ENCODE assay signal across 10 mouse cellular contexts in genomic region chr4:43724764-43725163, GRCm38 (mm10). TPM values are rescaled to one million over a fixed set of nuclear protein-coding genes. Genes with fewer than 3 reads are reported as not detected.
DNase-seq lines count a peak whose midpoint lies in the region; ATAC-seq lines count a peak whose summit lies in the region.
"Had no signal": no experiment of that assay in that cellular context is flagged by ENCODE, and none has a peak within 500 bp of the region (broad histone marks: within the 10 kb centered on the region; RNA-seq: fewer than 3 reads in every experiment).

No protein-coding gene starts in this region.

- ATAC-seq in forebrain, embryonic 14.5 days: no peak
- ATAC-seq in forebrain, embryonic 15.5 days (replicated peaks): no peak
- no peak for ATAC-seq in midbrain, embryonic 11.5 days (ENCODE audit: low FRiP score)
- ATAC-seq in forebrain, embryonic 13.5 days: no peak

- H3K4me2 ChIP-seq in forebrain, embryonic 14.5 days (ENCODE audit: low read length): no peak overlapping the region
- no peak overlapping the region for H3K4me2 ChIP-seq in forebrain, embryonic 15.5 days (replicated peaks)
- no peak overlapping the region for H3K4me2 ChIP-seq in midbrain, embryonic 11.5 days
- no peak overlapping the region for H3K4me2 ChIP-seq in forebrain, embryonic 13.5 days
- H3K4me2 ChIP-seq: hindbrain, embryonic 15.5 days had no signal

- no peak overlapping the region for H3K27ac ChIP-seq in forebrain, embryonic 14.5 days (ENCODE audit: low read depth, low read length)
- no peak overlapping the region for H3K27ac ChIP-seq in forebrain, embryonic 15.5 days (replicated peaks)
- H3K27ac ChIP-seq in midbrain, embryonic 11.5 days (ENCODE audit: low read depth, low read length): no peak overlapping the region
- no peak overlapping the region for H3K27ac ChIP-seq in midbrain, embryonic 10.5 days (replicated peaks)
- H3K27ac ChIP-seq in forebrain, embryonic 13.5 days: no peak overlapping the region
- H3K27ac ChIP-seq: hindbrain, embryonic 15.5 days had no signal

- H3K36me3 ChIP-seq in forebrain, embryonic 14.5 days (ENCODE audit: control insufficient read depth, insufficient read depth, low read length): no peaks in the 10 kb centered on the region
- H3K36me3 ChIP-seq in forebrain, embryonic 15.5 days: no peaks in the 10 kb centered on the region
- H3K36me3 ChIP-seq in midbrain, embryonic 11.5 days (ENCODE audit: control insufficient read depth, insufficient read depth, low read length): no peaks in the 10 kb centered on the region
- no peaks in the 10 kb centered on the region for H3K36me3 ChIP-seq in midbrain, embryonic 10.5 days
- H3K36me3 ChIP-seq in forebrain, embryonic 13.5 days (ENCODE audit: poor library complexity, severe bottlenecking): no peaks in the 10 kb centered on the region
- H3K36me3 ChIP-seq: hindbrain, embryonic 15.5 days had no signal

- DNase-seq in forebrain, embryonic 14.5 days (ENCODE audit: low spot score): peak; percentile 51
- DNase-seq in midbrain, embryonic 11.5 days (ENCODE audit: low spot score, missing footprints): peak; percentile 90
- DNase-seq in midbrain, embryonic 10.5 days (ENCODE audit: low spot score): no peak
- DNase-seq in brain, adult 2 months (ENCODE audit: low read depth, low spot score): peak; percentile 38
- peak; percentile 71 to 75 for DNase-seq in kidney, postnatal 4 days
- DNase-seq in ovary, postnatal 36 days (ENCODE audit: low spot score): no peak

- H3K4me3 ChIP-seq in forebrain, embryonic 14.5 days (ENCODE audit: low read depth, low read length): no peak overlapping the region
- H3K4me3 ChIP-seq in forebrain, embryonic 15.5 days: no peak overlapping the region
- no peak overlapping the region for H3K4me3 ChIP-seq in midbrain, embryonic 11.5 days (ENCODE audit: low read depth, low read length)
- H3K4me3 ChIP-seq in midbrain, embryonic 10.5 days: no peak overlapping the region
- no peak overlapping the region for H3K4me3 ChIP-seq in forebrain, embryonic 13.5 days
- H3K4me3 ChIP-seq: hindbrain, embryonic 15.5 days; myocyte had no signal

- no peaks in the 10 kb centered on the region for H3K9me3 ChIP-seq in forebrain, embryonic 14.5 days (replicated peaks; ENCODE audit: control insufficient read depth, low read length)
- no peaks in the 10 kb centered on the region for H3K9me3 ChIP-seq in forebrain, embryonic 15.5 days
- H3K9me3 ChIP-seq in midbrain, embryonic 11.5 days (ENCODE audit: control insufficient read depth, low read length): no peaks in the 10 kb centered on the region
- H3K9me3 ChIP-seq in midbrain, embryonic 10.5 days (replicated peaks): no peaks in the 10 kb centered on the region
- H3K9me3 ChIP-seq in forebrain, embryonic 13.5 days (replicated peaks): no peaks in the 10 kb centered on the region
- H3K9me3 ChIP-seq: hindbrain, embryonic 15.5 days had no signal

- H3K4me1 ChIP-seq in forebrain, embryonic 14.5 days (ENCODE audit: control insufficient read depth, insufficient read depth, low read length): peaks cover 3% of the 10 kb centered on the region; the same call in 1 of the 2 replicates
- peaks cover 10% of the 10 kb centered on the region; the same call in 1 of the 2 replicates for H3K4me1 ChIP-seq in forebrain, embryonic 15.5 days
- no peaks in the 10 kb centered on the region for H3K4me1 ChIP-seq in midbrain, embryonic 11.5 days (ENCODE audit: control insufficient read depth, insufficient read depth, low read length)
- no peaks in the 10 kb centered on the region for H3K4me1 ChIP-seq in midbrain, embryonic 10.5 days
- H3K4me1 ChIP-seq in forebrain, embryonic 13.5 days: peaks cover 8% of the 10 kb centered on the region; the same call in 1 of the 2 replicates
- H3K4me1 ChIP-seq: hindbrain, embryonic 15.5 days had no signal

- WGBS in forebrain, embryonic 14.5 days: 37% methylated on average over 1 of the region's 1 CpGs
- WGBS in forebrain, embryonic 15.5 days: 46% methylated on average over 1 of the region's 1 CpGs
- 30% methylated on average over 1 of the region's 1 CpGs for WGBS in midbrain, embryonic 11.5 days
- WGBS in midbrain, embryonic 10.5 days: 32% methylated on average over 1 of the region's 1 CpGs
- WGBS in forebrain, embryonic 13.5 days: 47% methylated on average over 1 of the region's 1 CpGs

- H3K9ac ChIP-seq in forebrain, embryonic 14.5 days (ENCODE audit: low read length): no peak overlapping the region
- H3K9ac ChIP-seq in forebrain, embryonic 15.5 days (replicated peaks): no peak overlapping the region
- H3K9ac ChIP-seq in midbrain, embryonic 11.5 days (ENCODE audit: low read length): no peak overlapping the region
- no peak overlapping the region for H3K9ac ChIP-seq in forebrain, embryonic 13.5 days
- H3K9ac ChIP-seq: hindbrain, embryonic 15.5 days had no signal

- H3K27me3 ChIP-seq in forebrain, embryonic 14.5 days (replicated peaks; ENCODE audit: control insufficient read depth, insufficient read depth, low read length): no peaks in the 10 kb centered on the region
- H3K27me3 ChIP-seq in forebrain, embryonic 15.5 days: no peaks in the 10 kb centered on the region
- no peaks in the 10 kb centered on the region for H3K27me3 ChIP-seq in midbrain, embryonic 11.5 days (ENCODE audit: control insufficient read depth, insufficient read depth, low read length)
- H3K27me3 ChIP-seq in midbrain, embryonic 10.5 days (ENCODE audit: low read depth, poor library complexity, severe bottlenecking): no peaks in the 10 kb centered on the region
- H3K27me3 ChIP-seq in forebrain, embryonic 13.5 days: no peaks in the 10 kb centered on the region
- H3K27me3 ChIP-seq: hindbrain, embryonic 15.5 days had no signal

RNA-seq across cellular contexts. Expression of gene Hrct1, which starts 2.2 kb away (rescaled TPM):
- 0.36 and 0.45 TPM in 2 replicates for polyA plus RNA-seq in forebrain, embryonic 14.5 days (2014; fragmentation: Nextera tagmentation; extraction: Ambion mirVana)
- 0.19 and 0.42 TPM in 2 replicates for polyA plus RNA-seq in forebrain, embryonic 15.5 days (2015; fragmentation: Nextera tagmentation; extraction: Ambion mirVana)
- polyA plus RNA-seq in midbrain, embryonic 11.5 days (2014; fragmentation: Nextera tagmentation; extraction: Ambion mirVana): 0.11 and 0.25 TPM in 2 replicates
- polyA plus RNA-seq in midbrain, embryonic 10.5 days (2016; fragmentation: Nextera tagmentation; extraction: Ambion mirVana): 0.21 TPM in 1 of 2 replicates, not detected in the other
- 0.30 and 0.48 TPM in 2 replicates for polyA plus RNA-seq in forebrain, embryonic 13.5 days (2015; fragmentation: Nextera tagmentation; extraction: Ambion mirVana)

RNA-seq across cellular contexts. Expression of gene Spaar, which starts 5.1 kb away (rescaled TPM):
- 0.06 TPM in 1 of 2 replicates, not detected in the other for polyA plus RNA-seq in forebrain, embryonic 14.5 days (2014; fragmentation: Nextera tagmentation; extraction: Ambion mirVana)
- 0.08 TPM in 1 of 2 replicates, not detected in the other for polyA plus RNA-seq in forebrain, embryonic 15.5 days (2015; fragmentation: Nextera tagmentation; extraction: Ambion mirVana)
- 0.04 TPM in 1 of 2 replicates, not detected in the other for polyA plus RNA-seq in midbrain, embryonic 11.5 days (2014; fragmentation: Nextera tagmentation; extraction: Ambion mirVana)
- polyA plus RNA-seq in midbrain, embryonic 10.5 days (2016; fragmentation: Nextera tagmentation; extraction: Ambion mirVana): 0.02 TPM in 1 of 2 replicates, not detected in the other
- polyA plus RNA-seq in forebrain, embryonic 13.5 days (2015; fragmentation: Nextera tagmentation; extraction: Ambion mirVana): not detected in 2 replicates

RNA-seq across cellular contexts. Expression of gene Olfr71, which starts 14.7 kb away (rescaled TPM):
- not detected in 2 replicates for polyA plus RNA-seq in forebrain, embryonic 14.5 days (2014; fragmentation: Nextera tagmentation; extraction: Ambion mirVana)
- polyA plus RNA-seq in forebrain, embryonic 15.5 days (2015; fragmentation: Nextera tagmentation; extraction: Ambion mirVana): not detected in 2 replicates
- not detected in 2 replicates for polyA plus RNA-seq in midbrain, embryonic 11.5 days (2014; fragmentation: Nextera tagmentation; extraction: Ambion mirVana)
- polyA plus RNA-seq in midbrain, embryonic 10.5 days (2016; fragmentation: Nextera tagmentation; extraction: Ambion mirVana): not detected in 2 replicates
- not detected in 2 replicates for polyA plus RNA-seq in forebrain, embryonic 13.5 days (2015; fragmentation: Nextera tagmentation; extraction: Ambion mirVana)
- polyA plus RNA-seq: hindbrain, embryonic 15.5 days; myocyte had no signal

RNA-seq across cellular contexts. Expression of gene Olfr70, which starts 24.2 kb away (rescaled TPM):
- not detected in 2 replicates for polyA plus RNA-seq in forebrain, embryonic 14.5 days (2014; fragmentation: Nextera tagmentation; extraction: Ambion mirVana)
- not detected in 2 replicates for polyA plus RNA-seq in forebrain, embryonic 15.5 days (2015; fragmentation: Nextera tagmentation; extraction: Ambion mirVana)
- polyA plus RNA-seq in midbrain, embryonic 11.5 days (2014; fragmentation: Nextera tagmentation; extraction: Ambion mirVana): not detected in 2 replicates
- not detected in 2 replicates for polyA plus RNA-seq in midbrain, embryonic 10.5 days (2016; fragmentation: Nextera tagmentation; extraction: Ambion mirVana)
- polyA plus RNA-seq in forebrain, embryonic 13.5 days (2015; fragmentation: Nextera tagmentation; extraction: Ambion mirVana): not detected in 2 replicates
- polyA plus RNA-seq: hindbrain, embryonic 15.5 days; myocyte had no signal

RNA-seq across cellular contexts. Expression of gene Olfr159, which starts 46.0 kb away (rescaled TPM):
- polyA plus RNA-seq in forebrain, embryonic 14.5 days (2014; fragmentation: Nextera tagmentation; extraction: Ambion mirVana): not detected in 2 replicates
- polyA plus RNA-seq in forebrain, embryonic 15.5 days (2015; fragmentation: Nextera tagmentation; extraction: Ambion mirVana): not detected in 2 replicates
- not detected in 2 replicates for polyA plus RNA-seq in midbrain, embryonic 11.5 days (2014; fragmentation: Nextera tagmentation; extraction: Ambion mirVana)
- polyA plus RNA-seq in midbrain, embryonic 10.5 days (2016; fragmentation: Nextera tagmentation; extraction: Ambion mirVana): not detected in 2 replicates
- polyA plus RNA-seq in forebrain, embryonic 13.5 days (2015; fragmentation: Nextera tagmentation; extraction: Ambion mirVana): not detected in 2 replicates
- polyA plus RNA-seq: hindbrain, embryonic 15.5 days; myocyte had no signal

Comparison
In these comparisons a context has a peak if more than half of its experiments do, and no peak if none do; other contexts are left out.
1. DNase-seq: peak in forebrain, embryonic 14.5 days (single experiment), midbrain, embryonic 11.5 days (single experiment), brain, adult 2 months (single experiment) and kidney, postnatal 4 days (2 of 2); none in midbrain, embryonic 10.5 days (single experiment) and ovary, postnatal 36 days (single experiment).